Mouse (Mus musculus): ENCODE results near the gene Fam129c. TPM values are rescaled to one million over a fixed set of nuclear protein-coding genes. Genes with fewer than 3 reads are reported as not detected.

The Fam129c gene
- polyA plus RNA-seq, 1 experiment from 2014 or later: 6.9 TPM

- Histone ChIP-seq H3K4me2 (replicated peaks) (no peak overlapping the region), H3K4me1 (peaks cover 17% of the 10 kb centered on the region), H3K4me3 (no peak overlapping the region), H3K9ac (replicated peaks) (no peak overlapping the region), H3K27me3 (peaks cover 10% of the 10 kb centered on the region), H3K27ac (replicated peaks) (no peak overlapping the region), H3K9me3 (peaks cover 9% of the 10 kb centered on the region), H3K36me3 (peaks cover 53% of the 10 kb centered on the region)
- 88% methylated on average over 1 of the region's 1 CpGs for WGBS
- no peak for ATAC-seq (ENCODE audit: low FRiP score, low read depth)
Measured at GRCm38 (mm10) chr8:71625088-71625487, 27.6 kb downstream of the Fam129c start.

GRCm38 (mm10) chr8:71626753-71627152 lies 29.3 kb downstream of the Fam129c start:
- 87% methylated on average over 9 of the region's 9 CpGs for WGBS
- Histone ChIP-seq H3K27me3 (peaks cover 27% of the 10 kb centered on the region), H3K36me3 (peaks cover 36% of the 10 kb centered on the region), H3K4me3 (no peak overlapping the region), H3K4me2 (replicated peaks) (no peak overlapping the region), H3K27ac (replicated peaks) (no peak overlapping the region), H3K9ac (replicated peaks) (no peak overlapping the region), H3K4me1 (peaks cover 18% of the 10 kb centered on the region), H3K9me3 (peaks cover 9% of the 10 kb centered on the region)
- ATAC-seq (ENCODE audit: low FRiP score, low read depth): no peak

GRCm38 (mm10) chr8:71627265-71628099 lies 30.0 kb downstream of the Fam129c start:
- H3K4me2 ChIP-seq (replicated peaks): no peak overlapping the region
- no peak overlapping the region for H3K4me3 ChIP-seq
- peaks cover 34% of the 10 kb centered on the region for H3K27me3 ChIP-seq
- no peak for ATAC-seq (ENCODE audit: low FRiP score, low read depth)
- 0 out of 2 replicates have a peak overlapping the region, but pooled peaks have one; percentile 3 for H3K27ac ChIP-seq (replicated peaks)
- peaks cover 18% of the 10 kb centered on the region for H3K4me1 ChIP-seq
- peaks cover 32% of the 10 kb centered on the region for H3K36me3 ChIP-seq
- no peak overlapping the region for H3K9ac ChIP-seq (replicated peaks)
- H3K9me3 ChIP-seq: peaks cover 10% of the 10 kb centered on the region
- WGBS: 54% methylated on average over 9 of the region's 9 CpGs

GRCm38 (mm10) chr8:71628396-71629095 lies 31.1 kb downstream of the Fam129c start:
- H3K4me1 ChIP-seq: peaks cover 18% of the 10 kb centered on the region
- peak overlapping the region; percentile 56 for H3K27ac ChIP-seq (replicated peaks)
- peaks cover 14% of the 10 kb centered on the region for H3K9me3 ChIP-seq
- H3K36me3 ChIP-seq: peaks cover 24% of the 10 kb centered on the region
- H3K4me3 ChIP-seq: peak overlapping the region; percentile 48
- 9% methylated on average over 15 of the region's 16 CpGs for WGBS
- H3K9ac ChIP-seq (replicated peaks): peak overlapping the region; percentile 68
- peak overlapping the region; percentile 93 for H3K4me2 ChIP-seq (replicated peaks)
- H3K27me3 ChIP-seq: peaks cover 45% of the 10 kb centered on the region
- no peak for ATAC-seq (ENCODE audit: low FRiP score, low read depth)

- Histone ChIP-seq H3K27me3 (peaks cover 50% of the 10 kb centered on the region), H3K9ac (replicated peaks) (peak overlapping the region; percentile 68), H3K4me3 (peak overlapping the region; percentile 48), H3K36me3 (peaks cover 18% of the 10 kb centered on the region), H3K4me2 (replicated peaks) (peak overlapping the region; percentile 93), H3K4me1 (peaks cover 18% of the 10 kb centered on the region), H3K9me3 (peaks cover 14% of the 10 kb centered on the region), H3K27ac (replicated peaks) (peak overlapping the region; percentile 56)
- WGBS: under 1% methylated on average over 55 of the region's 55 CpGs
- ATAC-seq (ENCODE audit: low FRiP score, low read depth): peak; percentile 87
Measured at GRCm38 (mm10) chr8:71629096-71629697, 31.7 kb downstream of the Fam129c start.

- Histone ChIP-seq H3K9me3 (peaks cover 14% of the 10 kb centered on the region), H3K4me2 (replicated peaks) (peak overlapping the region; percentile 93), H3K27ac (replicated peaks) (peak overlapping the region; percentile 56; the same call in 1 of the 2 replicates), H3K36me3 (peaks cover 12% of the 10 kb centered on the region), H3K4me3 (peak overlapping the region; percentile 48), H3K4me1 (peaks cover 18% of the 10 kb centered on the region), H3K27me3 (peaks cover 56% of the 10 kb centered on the region), H3K9ac (replicated peaks) (peak overlapping the region; percentile 68)
- ATAC-seq (ENCODE audit: low FRiP score, low read depth): peak; percentile 42
- 3% methylated on average over 25 of the region's 25 CpGs for WGBS
Measured at GRCm38 (mm10) chr8:71629781-71630212, 32.3 kb downstream of the Fam129c start.

GRCm38 (mm10) chr8:71630761-71631160 lies 33.3 kb downstream of the Fam129c start:
- peaks cover 14% of the 10 kb centered on the region for H3K9me3 ChIP-seq
- peaks cover 18% of the 10 kb centered on the region for H3K4me1 ChIP-seq
- H3K4me2 ChIP-seq (replicated peaks): no peak overlapping the region
- H3K36me3 ChIP-seq: 0 out of 2 replicates have a peak, but pooled peaks cover 6% of the 10 kb centered on the region
- no peak overlapping the region for H3K27ac ChIP-seq (replicated peaks)
- peaks cover 66% of the 10 kb centered on the region for H3K27me3 ChIP-seq
- 86% methylated on average over 6 of the region's 6 CpGs for WGBS
- no peak overlapping the region for H3K4me3 ChIP-seq
- H3K9ac ChIP-seq (replicated peaks): no peak overlapping the region
- no peak for ATAC-seq (ENCODE audit: low FRiP score, low read depth)

GRCm38 (mm10) chr8:71631897-71632296 lies 34.4 kb downstream of the Fam129c start:
- no peak for ATAC-seq (ENCODE audit: low FRiP score, low read depth)
- Histone ChIP-seq H3K36me3 (0 out of 2 replicates have a peak, but pooled peaks cover 6% of the 10 kb centered on the region), H3K27me3 (peaks cover 72% of the 10 kb centered on the region), H3K4me1 (peaks cover 18% of the 10 kb centered on the region), H3K27ac (replicated peaks) (no peak overlapping the region), H3K9me3 (peaks cover 14% of the 10 kb centered on the region), H3K4me3 (no peak overlapping the region), H3K4me2 (replicated peaks) (no peak overlapping the region), H3K9ac (replicated peaks) (no peak overlapping the region)
- 57% methylated on average over 2 of the region's 2 CpGs for WGBS

GRCm38 (mm10) chr8:71633164-71633563 lies 35.7 kb downstream of the Fam129c start:
- ATAC-seq (ENCODE audit: low FRiP score, low read depth): no peak
- Histone ChIP-seq H3K9me3 (peaks cover 14% of the 10 kb centered on the region), H3K4me2 (replicated peaks) (no peak overlapping the region), H3K4me1 (peaks cover 18% of the 10 kb centered on the region), H3K27ac (replicated peaks) (no peak overlapping the region), H3K9ac (replicated peaks) (no peak overlapping the region), H3K4me3 (no peak overlapping the region), H3K36me3 (0 out of 2 replicates have a peak, but pooled peaks cover 6% of the 10 kb centered on the region), H3K27me3 (peaks cover 70% of the 10 kb centered on the region)
- WGBS: 8% methylated on average over 19 of the region's 22 CpGs

- ATAC-seq (ENCODE audit: low FRiP score, low read depth): peak; percentile 55
- peaks cover 76% of the 10 kb centered on the region for H3K27me3 ChIP-seq
- H3K9me3 ChIP-seq: peaks cover 14% of the 10 kb centered on the region
- H3K9ac ChIP-seq (replicated peaks): no peak overlapping the region
- H3K27ac ChIP-seq (replicated peaks): peak overlapping the region; percentile 15; the same call in 1 of the 2 replicates
- 3% methylated on average over 26 of the region's 26 CpGs for WGBS
- 0 out of 2 replicates have a peak overlapping the region, but pooled peaks have one; percentile 17 for H3K4me3 ChIP-seq
- peak overlapping the region; percentile 38 for H3K4me2 ChIP-seq (replicated peaks)
- peaks cover 12% of the 10 kb centered on the region; the same call in 1 of the 2 replicates for H3K36me3 ChIP-seq
- peaks cover 11% of the 10 kb centered on the region for H3K4me1 ChIP-seq
Measured at GRCm38 (mm10) chr8:71633981-71634667, 36.7 kb downstream of the Fam129c start.
